Mouse (Mus musculus) neural tube, embryonic 12.5 days (tissue): Measurements from ENCODE around the gene Zdhhc23. TPM values are rescaled to one million over a fixed set of nuclear protein-coding genes. Genes with fewer than 3 reads are reported as not detected.

ENCODE experiments used
- ATAC-seq: fragments of 200-750 bp; cut with Nextera tagmentation; 2 replicates; pipeline ENCODE4 v1.8.0; 2017; ENCODE audit warnings: low read depth, mild to moderate bottlenecking, moderate TSS enrichment, moderate library complexity; ENCODE audit not compliant: low FRiP score
- H3K27ac ChIP-seq: fragments of 300-500 bp; sonication (generic); 2 replicates; pipeline ENCODE4 v1.5.1; 2016
- H3K27me3 ChIP-seq: fragments of 300-500 bp; sonication (generic); replicated peaks from 2 replicates; pipeline ENCODE4 v1.6.1; 2016; ENCODE audit warnings: mild to moderate bottlenecking
- H3K36me3 ChIP-seq: fragments of 300-500 bp; sonication (generic); 2 replicates; pipeline ENCODE4 v1.6.1; 2016; ENCODE audit warnings: mild to moderate bottlenecking
- H3K4me1 ChIP-seq: fragments of 300-500 bp; sonication (generic); 2 replicates; pipeline ENCODE4 v1.6.1; 2016
- H3K4me2 ChIP-seq: fragments of 300-500 bp; sonication (generic); replicated peaks from 2 replicates; pipeline ENCODE4 v1.6.1; 2016; ENCODE audit warnings: mild to moderate bottlenecking
- H3K4me3 ChIP-seq: fragments of 300-500 bp; sonication (generic); 2 replicates; pipeline ENCODE4 v1.5.1; 2016
- H3K9ac ChIP-seq: fragments of 300-500 bp; sonication (generic); 2 replicates; pipeline ENCODE4 v1.6.1; 2016; ENCODE audit warnings: mild to moderate bottlenecking
- H3K9me3 ChIP-seq: fragments of 300-500 bp; sonication (generic); 2 replicates; pipeline ENCODE4 v1.6.1; 2016; ENCODE audit warnings: mild to moderate bottlenecking
- WGBS: fragments of 180-500 bp; shearing (Covaris S2); methylation state at CpG from one replicate; pipeline ENCODE4 v1.1.7; 2016; 5-methylcytosine and 5-hydroxymethylcytosine counted together
- polyA plus RNA-seq: library from polyadenylated mRNA; unstranded; fragments of >200 nt; fragmentation: Nextera tagmentation; extraction: Ambion mirVana; gene quantifications from 2 replicates; pipeline ENCODE4 v1.2.1, GENCODE M21; 2016

Gene Zdhhc23
- polyA plus RNA-seq = 0.64 and 0.91 TPM in 2 replicates

GRCm38 (mm10) chr16:43979328-43980109 lies at the start of gene Zdhhc23:
Zdhhc23 (minus strand) TSS chr16:43979791.
- peak; percentile 83 for ATAC-seq

GRCm38 (mm10) chr16:44029273-44029672 lies 49.7 kb upstream of the Zdhhc23 start:
- no peak for ATAC-seq
- Histone ChIP-seq H3K4me3 (no peak overlapping the region), H3K4me1 (no peaks in the 10 kb centered on the region)

More at GRCm38 (mm10) chr16:43979328-43980109, at the start of gene Zdhhc23:
- Histone ChIP-seq H3K4me2 (peak within 1 kb of the TSS; percentile 100), H3K4me1 (peaks cover 10% of the 10 kb centered on the region), H3K9me3 (no peaks in the 10 kb centered on the region), H3K27ac (no peak within 1 kb of the TSS), H3K4me3 (peak within 1 kb of the TSS; percentile 66), H3K27me3 (peaks cover 12% of the 10 kb centered on the region), H3K36me3 (no peaks in the 10 kb centered on the region), H3K9ac (peak within 1 kb of the TSS; percentile 58)
- WGBS = under 1% methylated on average over 102 of the region's 103 CpGs

GRCm38 (mm10) chr16:44026822-44027221 lies 47.2 kb upstream of the Zdhhc23 start:
- no peaks in the 10 kb centered on the region for H3K4me1 ChIP-seq
- 87% methylated on average over 9 of the region's 9 CpGs for WGBS
- ATAC-seq = no peak
- no peak overlapping the region for H3K9ac ChIP-seq
- H3K36me3 ChIP-seq = no peaks in the 10 kb centered on the region
- H3K27ac ChIP-seq = no peak overlapping the region
- H3K27me3 ChIP-seq = no peaks in the 10 kb centered on the region
- no peaks in the 10 kb centered on the region for H3K9me3 ChIP-seq
- H3K4me2 ChIP-seq = no peak overlapping the region
- H3K4me3 ChIP-seq = no peak overlapping the region

More at GRCm38 (mm10) chr16:44029273-44029672, 49.7 kb upstream of the Zdhhc23 start:
- no peak overlapping the region for H3K27ac ChIP-seq
- no peaks in the 10 kb centered on the region for H3K36me3 ChIP-seq
- H3K4me2 ChIP-seq = no peak overlapping the region
- H3K9ac ChIP-seq = no peak overlapping the region
- no peaks in the 10 kb centered on the region for H3K9me3 ChIP-seq
- no peaks in the 10 kb centered on the region for H3K27me3 ChIP-seq
- WGBS = 81% methylated on average over 2 of the region's 2 CpGs

GRCm38 (mm10) chr16:44026210-44026609 lies 46.6 kb upstream of the Zdhhc23 start:
- no peak overlapping the region for H3K27ac ChIP-seq
- no peak for ATAC-seq
- H3K9ac ChIP-seq = no peak overlapping the region
- H3K4me2 ChIP-seq = no peak overlapping the region
- no peaks in the 10 kb centered on the region for H3K9me3 ChIP-seq
- H3K36me3 ChIP-seq = no peaks in the 10 kb centered on the region
- no peaks in the 10 kb centered on the region for H3K4me1 ChIP-seq
- no peak overlapping the region for H3K4me3 ChIP-seq
- 64% methylated on average over 6 of the region's 6 CpGs for WGBS
- no peaks in the 10 kb centered on the region for H3K27me3 ChIP-seq

GRCm38 (mm10) chr16:44018986-44019548 lies 39.5 kb upstream of the Zdhhc23 start:
- WGBS = 79% methylated on average over 2 of the region's 2 CpGs
- ATAC-seq = no peak
- no peak overlapping the region for H3K4me3 ChIP-seq
- H3K9ac ChIP-seq = no peak overlapping the region
- H3K4me1 ChIP-seq = no peaks in the 10 kb centered on the region
- no peaks in the 10 kb centered on the region for H3K27me3 ChIP-seq
- H3K9me3 ChIP-seq = no peaks in the 10 kb centered on the region
- H3K4me2 ChIP-seq = no peak overlapping the region
- no peak overlapping the region for H3K27ac ChIP-seq
- H3K36me3 ChIP-seq = no peaks in the 10 kb centered on the region

- 62% methylated on average over 7 of the region's 7 CpGs for WGBS
- no peak overlapping the region for H3K4me3 ChIP-seq
- ATAC-seq = no peak
- H3K9ac ChIP-seq = no peak overlapping the region
- no peaks in the 10 kb centered on the region for H3K36me3 ChIP-seq
- no peak overlapping the region for H3K27ac ChIP-seq
- H3K4me1 ChIP-seq = no peaks in the 10 kb centered on the region
- H3K27me3 ChIP-seq = no peaks in the 10 kb centered on the region
- H3K4me2 ChIP-seq = no peak overlapping the region
- H3K9me3 ChIP-seq = no peaks in the 10 kb centered on the region
Observed at GRCm38 (mm10) chr16:44018372-44018771, 38.8 kb upstream of the Zdhhc23 start.

GRCm38 (mm10) chr16:44017707-44018106 lies 38.1 kb upstream of the Zdhhc23 start:
- H3K4me3 ChIP-seq = no peak overlapping the region
- H3K9me3 ChIP-seq = no peaks in the 10 kb centered on the region
- H3K36me3 ChIP-seq = no peaks in the 10 kb centered on the region
- H3K4me2 ChIP-seq = no peak overlapping the region
- H3K9ac ChIP-seq = no peak overlapping the region
- ATAC-seq = no peak
- H3K4me1 ChIP-seq = no peaks in the 10 kb centered on the region
- H3K27ac ChIP-seq = no peak overlapping the region
- 86% methylated on average over 4 of the region's 4 CpGs for WGBS
- H3K27me3 ChIP-seq = no peaks in the 10 kb centered on the region

GRCm38 (mm10) chr16:44016164-44016563 lies 36.6 kb upstream of the Zdhhc23 start:
- WGBS = 26% methylated on average over 11 of the region's 11 CpGs

GRCm38 (mm10) chr16:44015416-44016158 lies 36.0 kb upstream of the Zdhhc23 start:
- Histone ChIP-seq H3K4me3 (no peak overlapping the region), H3K4me2 (no peak overlapping the region)
- 72% methylated on average over 16 of the region's 16 CpGs for WGBS

More at GRCm38 (mm10) chr16:44016164-44016563, 36.6 kb upstream of the Zdhhc23 start:
- no peak overlapping the region for H3K4me3 ChIP-seq
- no peaks in the 10 kb centered on the region for H3K9me3 ChIP-seq
- H3K4me1 ChIP-seq = no peaks in the 10 kb centered on the region
- H3K36me3 ChIP-seq = no peaks in the 10 kb centered on the region
- ATAC-seq = no peak
- no peak overlapping the region for H3K27ac ChIP-seq
- no peaks in the 10 kb centered on the region for H3K27me3 ChIP-seq
- H3K9ac ChIP-seq = no peak overlapping the region
- H3K4me2 ChIP-seq = peak overlapping the region; percentile 25; the same call in 1 of the 2 replicates

GRCm38 (mm10) chr16:44011010-44011409 lies 31.4 kb upstream of the Zdhhc23 start:
- no peak for ATAC-seq
- Histone ChIP-seq H3K27ac (no peak overlapping the region), H3K4me2 (no peak overlapping the region), H3K4me3 (no peak overlapping the region), H3K36me3 (no peaks in the 10 kb centered on the region), H3K4me1 (no peaks in the 10 kb centered on the region), H3K9ac (no peak overlapping the region), H3K27me3 (no peaks in the 10 kb centered on the region), H3K9me3 (no peaks in the 10 kb centered on the region)
- WGBS = 63% methylated on average over 5 of the region's 5 CpGs

More at GRCm38 (mm10) chr16:44015416-44016158, 36.0 kb upstream of the Zdhhc23 start:
- no peaks in the 10 kb centered on the region for H3K27me3 ChIP-seq
- H3K9ac ChIP-seq = no peak overlapping the region
- no peak for ATAC-seq
- H3K27ac ChIP-seq = no peak overlapping the region
- no peaks in the 10 kb centered on the region for H3K9me3 ChIP-seq
- no peaks in the 10 kb centered on the region for H3K36me3 ChIP-seq
- H3K4me1 ChIP-seq = no peaks in the 10 kb centered on the region

- ATAC-seq = no peak
- Histone ChIP-seq H3K4me1 (no peaks in the 10 kb centered on the region), H3K27ac (no peak overlapping the region), H3K4me2 (no peak overlapping the region), H3K4me3 (no peak overlapping the region), H3K27me3 (no peaks in the 10 kb centered on the region), H3K9me3 (no peaks in the 10 kb centered on the region), H3K36me3 (no peaks in the 10 kb centered on the region), H3K9ac (no peak overlapping the region)
- WGBS = 63% methylated on average over 5 of the region's 5 CpGs
Observed at GRCm38 (mm10) chr16:44002086-44002485, 22.5 kb upstream of the Zdhhc23 start.

- no peaks in the 10 kb centered on the region for H3K9me3 ChIP-seq
- ATAC-seq = no peak
- H3K4me3 ChIP-seq = no peak overlapping the region
- H3K27me3 ChIP-seq = no peaks in the 10 kb centered on the region
- no peak overlapping the region for H3K27ac ChIP-seq
- no peak overlapping the region for H3K4me2 ChIP-seq
- WGBS = 83% methylated on average over 5 of the region's 5 CpGs
- no peaks in the 10 kb centered on the region for H3K4me1 ChIP-seq
- H3K9ac ChIP-seq = no peak overlapping the region
- no peaks in the 10 kb centered on the region for H3K36me3 ChIP-seq
Observed at GRCm38 (mm10) chr16:43999541-43999940, 19.9 kb upstream of the Zdhhc23 start.
